Mouse (Mus musculus): Measurements from ENCODE around the gene Adamts2. TPM values are rescaled to one million over a fixed set of nuclear protein-coding genes. Genes with fewer than 3 reads are reported as not detected.
A peak's percentile ranks its signal among the peaks of the same experiment; 100 is the strongest.

Gene Adamts2
- polyA plus RNA-seq, 1 experiment, result 10.6 TPM

- TF ChIP-seq CTCF (IDR thresholded peaks at IDR 0.05; ENCODE audit: extremely low read depth, insufficient read depth, low read length) (no peak), POLR2A (IDR thresholded peaks at IDR 0.05; ENCODE audit: extremely low read depth, insufficient read depth, low read length) (no peak)
- Histone ChIP-seq H3K4me1 (ENCODE audit: control insufficient read depth, insufficient read depth, low read length) (no peaks in the 10 kb centered on the region), H3K27ac (ENCODE audit: insufficient read depth, low read length) (no peak overlapping the region), H3K4me3 (ENCODE audit: insufficient read depth, low read length) (no peak overlapping the region)
Measured at GRCm38 (mm10) chr11:50683821-50684220, 81.9 kb downstream of the Adamts2 start.

GRCm38 (mm10) chr11:50688584-50688983, 86.7 kb downstream of the Adamts2 start:
- Histone ChIP-seq H3K27ac (ENCODE audit: insufficient read depth, low read length) (no peak overlapping the region), H3K4me3 (ENCODE audit: insufficient read depth, low read length) (no peak overlapping the region), H3K4me1 (ENCODE audit: control insufficient read depth, insufficient read depth, low read length) (no peaks in the 10 kb centered on the region)
- TF ChIP-seq POLR2A (IDR thresholded peaks at IDR 0.05; ENCODE audit: extremely low read depth, insufficient read depth, low read length) (no peak), CTCF (IDR thresholded peaks at IDR 0.05; ENCODE audit: extremely low read depth, insufficient read depth, low read length) (0 out of 2 replicates have a peak, but pooled peaks have one; percentile 4)

- TF ChIP-seq POLR2A (IDR thresholded peaks at IDR 0.05; ENCODE audit: extremely low read depth, insufficient read depth, low read length) (no peak), CTCF (IDR thresholded peaks at IDR 0.05; ENCODE audit: extremely low read depth, insufficient read depth, low read length) (no peak)
- Histone ChIP-seq H3K27ac (ENCODE audit: insufficient read depth, low read length) (no peak overlapping the region), H3K4me3 (ENCODE audit: insufficient read depth, low read length) (no peak overlapping the region), H3K4me1 (ENCODE audit: control insufficient read depth, insufficient read depth, low read length) (no peaks in the 10 kb centered on the region)
Measured at GRCm38 (mm10) chr11:50689672-50690071, 87.8 kb downstream of the Adamts2 start.

GRCm38 (mm10) chr11:50699971-50700370, 98.1 kb downstream of the Adamts2 start:
- TF ChIP-seq POLR2A (IDR thresholded peaks at IDR 0.05; ENCODE audit: extremely low read depth, insufficient read depth, low read length) (no peak), CTCF (IDR thresholded peaks at IDR 0.05; ENCODE audit: extremely low read depth, insufficient read depth, low read length) (no peak)
- no peaks in the 10 kb centered on the region for H3K4me1 ChIP-seq (ENCODE audit: control insufficient read depth, insufficient read depth, low read length)
- H3K4me3 ChIP-seq (ENCODE audit: insufficient read depth, low read length), result no peak overlapping the region
- H3K27ac ChIP-seq (ENCODE audit: insufficient read depth, low read length), result no peak overlapping the region

- Histone ChIP-seq H3K4me1 (ENCODE audit: control insufficient read depth, insufficient read depth, low read length) (no peaks in the 10 kb centered on the region), H3K4me3 (ENCODE audit: insufficient read depth, low read length) (no peak overlapping the region), H3K27ac (ENCODE audit: insufficient read depth, low read length) (no peak overlapping the region)
- TF ChIP-seq POLR2A (IDR thresholded peaks at IDR 0.05; ENCODE audit: extremely low read depth, insufficient read depth, low read length) (no peak), CTCF (IDR thresholded peaks at IDR 0.05; ENCODE audit: extremely low read depth, insufficient read depth, low read length) (no peak)
Measured at GRCm38 (mm10) chr11:50700496-50700895, 98.6 kb downstream of the Adamts2 start.

GRCm38 (mm10) chr11:50703397-50703796, 101.5 kb downstream of the Adamts2 start:
- no peaks in the 10 kb centered on the region for H3K4me1 ChIP-seq (ENCODE audit: control insufficient read depth, insufficient read depth, low read length)
- H3K4me3 ChIP-seq (ENCODE audit: insufficient read depth, low read length), result no peak overlapping the region
- no peak overlapping the region for H3K27ac ChIP-seq (ENCODE audit: insufficient read depth, low read length)
- TF ChIP-seq POLR2A (IDR thresholded peaks at IDR 0.05; ENCODE audit: extremely low read depth, insufficient read depth, low read length) (no peak), CTCF (IDR thresholded peaks at IDR 0.05; ENCODE audit: extremely low read depth, insufficient read depth, low read length) (no peak)

- H3K4me3 ChIP-seq (ENCODE audit: insufficient read depth, low read length), result no peak overlapping the region
- H3K4me1 ChIP-seq (ENCODE audit: control insufficient read depth, insufficient read depth, low read length), result no peaks in the 10 kb centered on the region
- no peak overlapping the region for H3K27ac ChIP-seq (ENCODE audit: insufficient read depth, low read length)
- no peak for TF ChIP-seq POLR2A (IDR thresholded peaks at IDR 0.05; ENCODE audit: extremely low read depth, insufficient read depth, low read length)
- TF ChIP-seq CTCF (IDR thresholded peaks at IDR 0.05; ENCODE audit: extremely low read depth, insufficient read depth, low read length), result no peak
Measured at GRCm38 (mm10) chr11:50704511-50704910, 102.6 kb downstream of the Adamts2 start.

GRCm38 (mm10) chr11:50707259-50707658, 105.4 kb downstream of the Adamts2 start:
- Histone ChIP-seq H3K27ac (ENCODE audit: insufficient read depth, low read length) (no peak overlapping the region), H3K4me1 (ENCODE audit: control insufficient read depth, insufficient read depth, low read length) (no peaks in the 10 kb centered on the region), H3K4me3 (ENCODE audit: insufficient read depth, low read length) (no peak overlapping the region)
- TF ChIP-seq POLR2A (IDR thresholded peaks at IDR 0.05; ENCODE audit: extremely low read depth, insufficient read depth, low read length), result no peak
- TF ChIP-seq CTCF (IDR thresholded peaks at IDR 0.05; ENCODE audit: extremely low read depth, insufficient read depth, low read length), result no peak

GRCm38 (mm10) chr11:50713610-50714202, 111.8 kb downstream of the Adamts2 start:
- H3K4me1 ChIP-seq (ENCODE audit: control insufficient read depth, insufficient read depth, low read length), result peaks cover 2% of the 10 kb centered on the region
- no peak for TF ChIP-seq CTCF (IDR thresholded peaks at IDR 0.05; ENCODE audit: extremely low read depth, insufficient read depth, low read length)
- no peak for TF ChIP-seq POLR2A (IDR thresholded peaks at IDR 0.05; ENCODE audit: extremely low read depth, insufficient read depth, low read length)
- H3K4me3 ChIP-seq (ENCODE audit: insufficient read depth, low read length), result no peak overlapping the region

GRCm38 (mm10) chr11:50715091-50715490, 113.2 kb downstream of the Adamts2 start:
- Histone ChIP-seq H3K4me1 (ENCODE audit: control insufficient read depth, insufficient read depth, low read length) (peaks cover 2% of the 10 kb centered on the region), H3K27ac (ENCODE audit: insufficient read depth, low read length) (no peak overlapping the region), H3K4me3 (ENCODE audit: insufficient read depth, low read length) (no peak overlapping the region)
- no peak for TF ChIP-seq CTCF (IDR thresholded peaks at IDR 0.05; ENCODE audit: extremely low read depth, insufficient read depth, low read length)
- no peak for TF ChIP-seq POLR2A (IDR thresholded peaks at IDR 0.05; ENCODE audit: extremely low read depth, insufficient read depth, low read length)

More at GRCm38 (mm10) chr11:50713610-50714202, 111.8 kb downstream of the Adamts2 start:
- no peak overlapping the region for H3K27ac ChIP-seq (ENCODE audit: insufficient read depth, low read length)

Data from cortical plate, adult 2 months (tissue).